Mouse (Mus musculus) liver, adult 2 months (tissue): ENCODE data around the gene Rgcc.

ENCODE experiments used
- CTCF ChIP-seq: fragments of 200-500 bp; IDR thresholded peaks from 2 replicates; pipeline ENCODE4 v1.5.1; 2011; ENCODE audit warnings: low read depth, low read length, control low read depth
- POLR2A ChIP-seq: fragments of 200-500 bp; IDR thresholded peaks from 2 replicates; pipeline ENCODE4 v1.6.1; 2011; ENCODE audit warnings: low read length, control low read depth; ENCODE audit not compliant: insufficient read depth; ENCODE audit errors: extremely low read depth

GRCm38 (mm10) chr14:79272991-79273390, 28.5 kb downstream of the Rgcc start:
- TF ChIP-seq POLR2A (no peak), CTCF (no peak)
